Mouse (Mus musculus) urinary bladder, postnatal 4 days (tissue): ENCODE measurements around the gene Lce1i.
"Not testable (repeated sequence)": the region's sequence is repeated elsewhere in the genome, so short reads cannot be mapped to it uniquely, and the experiment has no call there.

Experiments used
- DNase-seq, 2 experiments: peaks; one replicate each; pipeline ENCODE4 v3.0.0; 2021 to 2022; ENCODE audit warnings: low spot score in 2 of 2

Lce1i gene

DNA sequence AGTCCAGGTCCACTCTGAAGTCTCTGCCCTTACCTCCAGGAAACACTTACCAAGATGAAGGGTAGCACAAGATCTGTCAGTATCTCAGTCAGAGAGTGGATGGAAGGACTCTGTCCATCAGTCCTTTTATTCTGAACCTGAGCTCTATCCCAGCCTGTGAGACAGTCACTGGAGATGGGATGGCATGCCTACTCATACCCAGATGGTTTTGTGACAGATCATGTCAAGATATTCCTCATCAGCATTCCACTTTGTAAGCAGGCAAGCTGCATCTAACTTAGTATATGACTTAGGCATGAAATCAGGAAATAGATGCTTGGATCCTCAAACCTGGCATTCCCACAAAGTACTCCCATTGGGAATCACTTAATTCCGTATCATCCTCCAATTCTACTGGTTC, at the start of gene Lce1i:
TSS of gene Lce1i (minus strand) at position 101 of the 400 bp plus-strand sequence.
- DNase-seq = no peak

DNA sequence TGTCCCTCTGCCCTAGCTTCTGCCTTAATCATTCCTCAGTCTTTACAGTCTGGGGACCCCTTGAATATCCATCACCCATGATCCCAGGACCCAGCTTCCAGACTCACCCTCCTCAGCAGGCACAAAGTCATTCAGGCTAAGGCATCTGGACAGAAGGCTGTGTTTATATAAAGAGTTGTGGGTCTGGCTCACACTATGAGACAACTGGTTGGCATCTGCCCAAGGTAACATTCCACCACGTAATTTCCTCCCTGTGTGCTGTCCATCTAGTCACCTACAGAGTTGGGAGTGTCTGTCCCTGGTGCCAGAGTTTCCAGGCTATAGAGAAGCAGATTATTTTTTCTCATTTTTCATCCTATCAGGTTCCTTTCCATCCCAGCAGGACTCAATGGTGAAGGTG, 48.4 kb upstream of the Lce1i start, which contains the start of gene Kprp:
TSS of gene Kprp (minus strand) at position 140 of the 400 bp plus-strand sequence.
- no peak for DNase-seq

DNA sequence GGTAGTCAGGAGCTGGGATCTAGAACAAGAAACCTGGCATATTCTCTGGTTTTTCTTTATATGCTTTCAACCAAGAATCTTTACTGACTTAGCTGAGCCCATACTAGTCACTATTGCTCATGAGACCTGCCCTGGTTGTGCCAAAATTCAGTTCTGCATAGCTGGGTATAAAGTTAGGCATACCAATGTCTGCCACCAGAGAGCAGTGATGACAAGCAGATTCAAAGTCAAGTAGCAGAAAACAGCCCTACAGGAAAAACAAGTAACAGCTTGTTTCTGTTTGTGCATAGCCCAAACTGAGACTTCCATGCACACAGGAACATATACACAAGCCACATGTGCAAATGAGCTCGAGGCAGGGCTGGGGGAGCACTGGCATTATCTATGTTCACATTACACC, 47.1 kb upstream of the Lce1i start:
- DNase-seq = no peak

DNA sequence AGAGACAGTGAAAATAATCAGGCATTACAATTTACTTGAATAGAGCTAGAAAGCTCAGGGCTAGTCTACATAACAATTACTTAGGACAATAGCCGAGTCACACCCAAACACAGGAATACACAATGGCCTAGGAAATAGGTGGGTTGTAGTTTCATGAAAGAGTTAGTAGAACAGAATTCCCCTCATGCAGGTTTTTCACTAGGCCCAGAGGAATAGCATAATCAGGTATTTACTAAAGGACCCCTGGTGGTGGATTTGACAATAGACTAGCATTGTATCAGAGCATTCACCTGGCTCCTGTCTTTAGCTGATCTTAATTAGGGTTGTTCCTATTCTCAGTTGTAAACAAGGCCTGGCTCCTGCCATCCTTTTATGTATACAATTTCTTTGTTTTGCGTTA, 37.3 kb upstream of the Lce1i start:
- not testable (repeated sequence) for DNase-seq

DNA sequence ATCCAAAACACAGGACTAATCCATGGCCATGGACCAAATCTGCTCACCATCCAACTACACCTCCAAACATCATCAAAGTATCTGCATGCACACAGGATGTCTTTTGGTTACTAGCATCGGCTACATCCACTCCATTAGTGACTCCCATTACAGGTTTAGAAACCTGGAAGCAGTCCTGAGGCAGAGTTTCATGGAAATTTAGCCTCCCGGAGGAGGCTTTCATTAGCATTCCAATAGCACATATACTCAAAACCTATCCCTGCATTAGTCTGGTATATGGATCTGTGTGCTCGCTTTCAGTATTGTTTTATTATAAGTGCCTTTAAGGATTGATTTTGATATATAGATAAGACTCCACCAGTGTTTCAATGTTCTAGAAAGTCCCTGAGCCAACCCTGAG, 36.9 kb upstream of the Lce1i start:
- DNase-seq = no peak

DNA sequence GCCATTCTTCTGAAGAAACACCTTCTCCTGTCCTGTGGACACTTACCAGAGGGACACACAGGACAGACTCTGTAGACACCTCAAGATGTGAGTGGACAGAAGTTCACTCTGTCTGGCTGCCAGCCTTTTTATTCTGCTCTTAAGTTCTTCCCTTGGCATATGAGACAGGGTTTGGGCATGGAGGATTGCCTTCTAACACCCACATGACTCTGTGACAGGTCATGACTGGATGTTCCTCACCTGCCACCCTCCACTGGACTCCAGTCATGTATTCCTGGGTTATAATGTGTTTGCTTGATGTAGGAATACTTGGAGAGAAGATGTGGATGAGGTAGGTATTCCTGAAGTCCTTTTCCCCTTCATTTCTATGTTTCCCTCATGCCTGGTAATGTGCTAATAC, 29.1 kb upstream of the Lce1i start, which contains the start of gene Lce1k:
TSS of gene Lce1k (minus strand) at position 101 of the 400 bp plus-strand sequence.
- no peak for DNase-seq

DNA sequence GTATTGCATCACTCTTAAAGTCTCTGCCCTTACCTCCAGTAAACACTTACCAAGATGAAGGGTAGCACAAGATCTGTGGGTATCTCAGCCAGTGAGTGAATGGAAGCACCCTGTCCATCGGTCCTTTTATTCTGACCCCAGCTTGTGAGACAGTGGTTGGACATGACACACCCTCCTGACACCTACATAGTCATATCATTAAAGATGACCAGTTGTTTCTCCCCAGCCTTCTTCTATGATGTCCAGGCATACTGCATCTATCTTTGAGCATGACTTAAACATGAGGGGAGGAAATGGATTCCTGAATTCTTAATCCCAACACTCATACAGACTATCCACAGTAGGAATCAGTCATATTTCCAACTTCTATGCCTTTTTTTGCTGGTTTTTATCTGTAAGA, 11.7 kb upstream of the Lce1i start, which contains the start of gene Lce1j:
TSS of gene Lce1j (minus strand) at position 101 of the 400 bp plus-strand sequence.
- DNase-seq = no peak

DNA sequence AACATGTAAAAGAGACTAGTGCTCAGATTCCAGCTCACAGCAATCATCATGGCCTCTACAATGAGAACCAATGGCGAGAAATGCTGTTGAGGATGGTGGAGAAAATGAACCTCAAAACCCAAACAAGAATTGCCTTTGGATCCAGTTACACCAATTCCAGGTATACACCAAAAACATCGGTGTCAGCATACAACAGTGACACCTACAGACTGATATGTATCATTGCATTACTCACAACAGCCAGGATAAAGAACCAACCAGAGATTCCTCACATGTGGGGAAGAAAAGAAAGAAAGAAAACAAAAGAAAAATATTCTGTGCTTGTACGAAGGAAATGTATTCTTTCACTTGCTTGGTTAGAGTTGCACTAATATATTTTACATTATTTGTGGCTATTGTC, 7.1 kb downstream of the Lce1i start:
- no peak for DNase-seq

DNA sequence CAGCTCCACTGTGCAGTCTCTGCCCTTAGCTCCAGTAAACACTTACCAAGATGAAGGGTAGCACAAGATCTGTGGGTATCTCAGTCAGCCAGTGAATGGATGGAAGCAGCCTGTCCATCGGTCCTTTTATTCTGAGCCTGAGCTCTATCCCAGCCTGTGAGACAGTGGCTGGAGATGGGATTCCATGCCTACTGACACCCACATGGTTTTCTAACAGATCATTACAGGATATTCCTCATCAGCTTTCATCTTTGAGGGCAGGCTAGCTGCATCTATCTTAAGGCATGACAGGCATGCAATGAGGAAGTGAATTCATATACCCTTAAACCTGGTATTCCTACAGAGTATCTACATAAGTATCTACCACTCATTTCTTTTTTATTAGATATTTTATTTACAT, 13.7 kb downstream of the Lce1i start, which contains the start of gene Lce1h:
TSS of gene Lce1h (minus strand) at position 101 of the 400 bp plus-strand sequence.
- DNase-seq = no peak

DNA sequence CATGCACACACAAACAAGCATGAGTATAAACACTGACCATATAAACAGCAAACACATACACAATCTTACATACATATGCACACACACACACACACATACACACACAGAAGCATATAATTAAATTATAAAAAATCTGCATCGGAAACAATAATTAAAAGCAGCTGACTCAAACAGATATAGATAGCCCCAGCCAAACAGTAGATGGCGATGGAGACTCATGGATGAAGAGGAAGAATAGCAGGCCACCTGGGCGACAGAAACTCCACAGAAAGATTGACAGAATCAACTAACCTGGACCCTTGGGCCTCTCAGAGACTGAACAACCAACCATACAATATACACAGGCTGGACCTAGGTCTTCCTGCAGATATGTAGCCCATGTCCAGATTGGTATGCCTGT, 25.5 kb downstream of the Lce1i start:
- DNase-seq = no peak

DNA sequence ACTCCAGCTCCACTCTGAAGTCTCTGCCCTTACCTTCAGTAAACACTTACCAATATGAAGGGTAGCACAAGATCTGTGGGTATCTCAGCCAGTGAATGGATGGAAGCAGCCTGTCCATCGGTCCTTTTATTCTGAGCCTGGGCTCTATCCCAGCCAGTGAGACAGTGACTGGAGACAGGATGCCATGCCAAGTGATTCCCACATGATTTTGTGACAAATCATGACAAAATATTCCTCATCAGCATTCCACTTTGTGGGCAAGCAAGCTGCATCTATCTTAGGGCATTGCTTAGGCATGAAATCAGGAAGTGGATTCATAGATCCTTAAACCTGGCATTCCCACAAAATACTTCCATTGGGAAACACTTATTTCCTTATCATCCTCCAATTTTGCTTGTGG, 26.5 kb downstream of the Lce1i start, which contains the start of gene Lce1g:
TSS of gene Lce1g (minus strand) at position 101 of the 400 bp plus-strand sequence.
- no peak for DNase-seq

DNA sequence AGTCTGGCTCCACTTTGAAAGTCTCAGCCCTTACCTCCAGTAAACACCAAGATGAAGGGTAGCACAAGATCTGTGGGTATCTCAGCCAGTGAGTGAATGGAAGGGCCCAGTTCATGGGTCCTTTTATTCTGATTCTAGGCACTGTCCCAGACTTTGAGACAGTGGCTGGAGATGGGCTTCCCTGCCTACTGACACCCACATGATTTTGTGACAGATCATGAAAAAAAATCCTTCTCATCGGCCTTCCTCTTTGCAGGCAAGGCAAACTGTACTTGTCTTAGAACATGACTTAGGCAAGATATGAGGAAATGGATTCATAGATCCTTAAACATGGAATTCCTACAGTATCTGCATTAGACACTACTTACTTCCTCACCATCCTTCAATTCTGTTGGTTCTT, 39.7 kb downstream of the Lce1i start, which contains the start of gene Gm38119:
TSS of gene Gm38119 (minus strand) at position 101 of the 400 bp plus-strand sequence.
- no peak for DNase-seq
